Mouse (Mus musculus): ENCODE measurements around the gene Ank2.

DNA sequence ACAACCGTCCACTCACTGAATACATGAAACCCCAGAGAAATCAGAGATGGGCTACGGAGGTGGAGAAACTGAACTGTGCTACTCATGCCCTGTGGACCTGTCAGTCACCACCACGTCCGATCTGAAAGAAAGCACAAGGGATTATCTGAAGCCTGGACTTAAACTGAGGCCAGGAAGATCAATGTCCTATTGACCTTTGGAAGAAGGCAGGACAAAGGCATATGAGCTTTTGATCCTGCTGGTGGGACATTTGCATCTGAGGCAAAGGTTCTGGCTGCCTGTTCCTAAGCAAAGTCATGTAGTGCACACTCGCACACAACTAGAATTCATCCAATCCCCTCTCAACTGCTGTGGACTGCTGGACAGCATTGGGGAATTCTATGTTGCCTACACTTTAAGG is 558.7 kb downstream of the Ank2 start:
- TF ChIP-seq POLR2A (IDR thresholded peaks at IDR 0.05; ENCODE audit: extremely low read depth, insufficient read depth, low read length) (no peak), CTCF (IDR thresholded peaks at IDR 0.05; ENCODE audit: low read depth, low read length) (no peak)

Measured in liver, adult 2 months (tissue).